Mouse (Mus musculus) spleen, postnatal 36 days (tissue): ENCODE results near the gene Fgl2.
"Not testable (repeated sequence)": the region's sequence is repeated elsewhere in the genome, so short reads cannot be mapped to it uniquely, and the experiment has no call there.

Experiments
- DNase-seq, 2 experiments: peaks; one replicate each; pipeline ENCODE4 v3.0.0; 2022; ENCODE audit warnings: low spot score in 2 of 2, mixed read lengths in 1 of 2

Gene Fgl2

GRCm38 (mm10) chr5:21372493-21373179 lies at the start of gene Fgl2:
Gene Fgl2, plus strand, starts transcription at chr5:21372642.
- peak; percentile 48 to 49 for DNase-seq

- peak; percentile 79 to 81 for DNase-seq
Observed at GRCm38 (mm10) chr5:21326494-21326893, 45.9 kb upstream of the Fgl2 start.

GRCm38 (mm10) chr5:21328560-21328959 lies 43.9 kb upstream of the Fgl2 start:
- DNase-seq: no peak

GRCm38 (mm10) chr5:21329672-21330665 lies 42.5 kb upstream of the Fgl2 start:
- DNase-seq: no peak

GRCm38 (mm10) chr5:21331656-21332055 lies 40.8 kb upstream of the Fgl2 start:
- no peak for DNase-seq

GRCm38 (mm10) chr5:21332119-21332518 lies 40.3 kb upstream of the Fgl2 start:
- no peak for DNase-seq

DNA sequence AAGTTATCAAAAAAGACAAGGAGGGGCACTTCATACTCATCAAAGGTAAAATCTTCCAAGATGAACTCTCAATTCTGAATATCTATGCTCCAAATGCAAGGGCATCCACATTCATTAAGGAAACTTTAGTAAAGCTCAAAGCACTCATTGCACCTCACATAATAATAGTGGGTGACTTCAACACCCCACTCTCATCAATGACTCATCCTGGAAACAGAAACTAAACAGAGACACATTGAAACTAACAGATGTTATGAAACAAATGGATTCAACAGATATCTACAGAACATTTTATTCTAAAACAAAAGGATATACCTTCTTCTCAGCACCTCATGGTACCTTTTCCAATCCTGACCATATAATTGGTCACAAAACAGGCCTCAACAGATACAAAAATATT lies 30.2 kb upstream of the Fgl2 start:
- DNase-seq: not testable (repeated sequence)

DNA sequence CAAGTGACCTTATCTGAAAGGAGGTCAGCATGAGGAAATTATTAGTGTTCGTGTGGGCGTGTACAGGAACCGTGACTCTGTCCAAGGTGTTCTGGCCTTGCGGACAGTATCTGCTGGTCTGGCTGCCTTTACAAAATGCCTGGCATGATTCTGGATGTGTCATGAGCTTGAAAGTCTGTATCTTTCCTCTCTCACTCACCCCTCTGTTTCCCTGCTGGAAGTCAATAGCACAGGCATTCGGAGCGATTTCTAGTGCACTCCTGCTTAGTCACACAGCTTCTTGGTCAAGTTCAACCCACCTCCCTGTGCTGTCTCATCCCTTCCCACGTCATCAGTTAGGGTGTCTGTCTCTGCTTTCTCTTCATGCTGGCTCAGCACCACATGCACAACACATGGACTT lies 24.1 kb upstream of the Fgl2 start:
- DNase-seq: no peak

DNA sequence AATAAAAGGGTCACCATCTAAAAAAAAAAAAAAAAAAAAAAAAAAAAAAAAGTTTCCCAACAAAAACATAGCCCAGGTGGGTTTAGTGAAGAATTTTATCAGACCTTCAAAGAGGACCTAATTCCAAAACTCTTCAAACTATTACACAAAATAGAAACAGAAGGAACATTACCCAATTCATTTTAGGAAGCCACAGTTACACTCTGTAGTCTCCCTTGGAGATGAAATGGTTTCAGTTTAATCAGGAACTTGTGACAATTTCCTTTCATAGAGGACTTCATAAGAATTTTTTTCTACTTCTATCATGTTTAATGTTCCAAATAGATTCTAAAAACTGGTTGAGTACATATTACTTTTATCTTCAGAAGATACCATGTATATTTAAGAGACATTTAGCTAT lies 20.8 kb upstream of the Fgl2 start:
- no peak for DNase-seq

- no peak for DNase-seq
Observed at GRCm38 (mm10) chr5:21358648-21359047, 13.8 kb upstream of the Fgl2 start.

DNA sequence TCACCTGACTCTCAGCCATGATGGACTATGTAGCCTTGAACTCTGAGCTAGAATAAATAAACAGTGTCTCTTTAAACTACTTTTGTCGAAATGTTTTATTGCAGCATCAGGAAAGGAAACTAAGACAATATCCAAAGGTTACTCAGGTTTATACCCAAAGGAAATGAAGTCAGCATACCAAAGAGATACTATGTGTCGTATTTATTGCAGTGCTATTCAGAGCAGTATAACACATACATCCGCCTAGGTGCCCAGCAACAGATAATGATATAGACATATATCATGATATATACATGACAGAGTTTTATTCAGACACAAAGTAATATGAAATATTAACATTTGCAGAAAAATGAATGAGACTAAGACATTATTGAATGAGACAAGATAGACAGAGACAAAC lies 9.1 kb upstream of the Fgl2 start:
- DNase-seq: no peak

- no peak for DNase-seq
Observed at GRCm38 (mm10) chr5:21366338-21367053, 5.9 kb upstream of the Fgl2 start.

DNA sequence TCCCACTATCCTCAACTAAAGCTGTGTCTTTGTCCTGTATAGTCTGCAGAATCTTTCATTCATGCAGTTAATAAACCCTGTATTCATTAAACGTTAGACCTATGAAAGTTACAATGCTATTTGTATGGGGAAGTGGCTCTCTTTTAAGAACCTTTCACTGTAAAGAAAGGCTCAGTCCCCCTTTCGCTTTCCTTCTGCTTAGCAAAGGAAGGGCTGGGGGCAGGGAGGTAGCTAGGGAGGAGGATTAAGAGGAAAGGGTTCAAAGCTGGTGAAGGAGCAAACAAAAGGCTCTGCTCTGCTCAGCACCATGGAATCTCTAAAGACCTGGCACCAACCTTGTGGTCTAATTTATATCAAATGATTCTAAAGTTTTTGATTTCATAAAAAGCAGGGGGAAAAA lies 4.9 kb upstream of the Fgl2 start:
- no peak for DNase-seq

DNA sequence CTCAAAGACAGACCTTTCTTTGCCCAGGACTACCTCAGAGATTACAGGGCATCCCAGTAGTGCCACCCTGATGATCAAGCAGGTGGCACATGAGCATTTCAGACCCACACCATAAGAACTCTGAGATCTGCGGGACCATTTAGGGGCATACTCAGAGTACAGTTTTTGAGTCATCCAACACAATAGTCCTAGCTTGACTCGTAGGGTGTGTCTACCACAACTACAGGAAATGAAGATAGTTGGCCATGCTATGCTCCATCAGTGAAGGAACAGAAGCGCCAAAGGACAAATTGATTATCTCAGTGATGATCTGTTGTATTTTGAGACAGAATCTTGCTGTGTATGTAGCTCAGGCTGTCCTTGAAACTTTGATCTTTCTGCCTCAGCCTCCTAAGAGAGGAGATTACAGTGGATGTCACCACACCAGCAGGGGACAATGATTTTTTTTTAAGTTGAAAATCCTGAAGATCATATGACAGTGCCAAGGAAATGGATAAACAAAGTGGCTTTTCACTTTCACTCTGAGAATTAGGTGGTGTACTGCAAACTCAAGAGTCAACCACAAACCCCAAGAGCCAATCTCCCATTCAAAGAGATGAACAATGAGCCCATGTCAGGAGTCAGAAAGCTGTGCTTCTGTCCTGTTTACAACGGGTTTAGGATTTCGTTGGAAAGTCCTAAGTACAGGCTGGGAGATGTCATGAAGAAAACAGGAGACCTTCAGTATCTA lies 2.1 kb upstream of the Fgl2 start:
- no peak for DNase-seq

DNA sequence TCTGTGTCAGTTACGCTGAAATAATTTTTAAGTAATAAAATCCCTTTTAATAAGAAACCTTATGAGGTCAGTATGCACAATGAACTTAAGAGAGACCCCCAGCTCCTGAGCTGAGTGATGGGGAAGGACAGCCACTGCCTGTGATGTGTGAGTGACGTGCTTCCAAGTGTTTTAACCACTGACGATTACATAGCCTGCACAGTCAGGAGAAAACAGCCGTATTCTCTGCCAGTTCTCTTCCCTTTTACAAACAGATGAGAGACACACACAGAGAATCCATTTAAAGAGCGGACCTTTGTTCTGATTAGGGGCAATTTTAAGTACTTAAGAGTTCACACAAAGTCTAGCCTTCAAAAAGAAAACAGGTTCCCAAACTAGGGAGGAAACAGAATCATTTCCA lies 522 bp upstream of the Fgl2 start:
- DNase-seq: no peak

DNA sequence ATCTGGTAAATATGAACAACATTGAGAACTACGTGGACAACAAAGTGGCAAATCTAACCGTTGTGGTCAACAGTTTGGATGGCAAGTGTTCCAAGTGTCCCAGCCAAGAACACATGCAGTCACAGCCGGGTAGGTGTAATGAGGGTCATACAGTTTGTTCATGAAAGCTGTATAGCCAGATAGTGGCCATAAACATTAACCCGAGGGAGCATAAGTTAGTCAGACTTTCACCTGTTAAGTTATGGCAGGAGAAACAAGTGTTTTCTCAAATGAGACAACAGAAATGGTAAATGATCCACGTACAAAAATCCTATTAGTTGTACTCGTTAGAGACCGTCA lies 707 bp downstream of the Fgl2 start:
- DNase-seq: no peak

- DNase-seq: no peak
Observed at GRCm38 (mm10) chr5:21376935-21377334, 4.5 kb downstream of the Fgl2 start.

DNA sequence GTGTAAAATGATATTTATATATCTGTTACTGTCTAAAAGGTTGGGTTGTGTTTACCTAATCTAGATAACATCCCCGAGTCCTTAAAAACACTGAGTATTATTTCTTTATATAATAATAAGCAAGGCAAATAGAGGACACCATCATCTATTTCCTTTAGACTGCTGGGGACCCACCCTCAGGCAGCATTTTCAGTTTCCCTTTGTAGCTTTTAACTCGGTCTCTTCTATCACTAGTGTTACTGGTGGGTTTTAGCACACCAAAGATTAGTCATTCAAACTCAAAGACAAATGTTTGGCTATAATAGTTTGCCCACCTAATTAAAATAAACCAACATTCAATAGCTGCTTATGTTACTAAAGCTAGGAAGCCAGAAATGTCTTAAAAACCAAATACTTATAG lies 6.0 kb downstream of the Fgl2 start:
- DNase-seq: no peak

GRCm38 (mm10) chr5:21381986-21382385 lies 9.5 kb downstream of the Fgl2 start:
- DNase-seq: no peak

- DNase-seq: no peak
Observed at GRCm38 (mm10) chr5:21382678-21383077, 10.2 kb downstream of the Fgl2 start.

DNA sequence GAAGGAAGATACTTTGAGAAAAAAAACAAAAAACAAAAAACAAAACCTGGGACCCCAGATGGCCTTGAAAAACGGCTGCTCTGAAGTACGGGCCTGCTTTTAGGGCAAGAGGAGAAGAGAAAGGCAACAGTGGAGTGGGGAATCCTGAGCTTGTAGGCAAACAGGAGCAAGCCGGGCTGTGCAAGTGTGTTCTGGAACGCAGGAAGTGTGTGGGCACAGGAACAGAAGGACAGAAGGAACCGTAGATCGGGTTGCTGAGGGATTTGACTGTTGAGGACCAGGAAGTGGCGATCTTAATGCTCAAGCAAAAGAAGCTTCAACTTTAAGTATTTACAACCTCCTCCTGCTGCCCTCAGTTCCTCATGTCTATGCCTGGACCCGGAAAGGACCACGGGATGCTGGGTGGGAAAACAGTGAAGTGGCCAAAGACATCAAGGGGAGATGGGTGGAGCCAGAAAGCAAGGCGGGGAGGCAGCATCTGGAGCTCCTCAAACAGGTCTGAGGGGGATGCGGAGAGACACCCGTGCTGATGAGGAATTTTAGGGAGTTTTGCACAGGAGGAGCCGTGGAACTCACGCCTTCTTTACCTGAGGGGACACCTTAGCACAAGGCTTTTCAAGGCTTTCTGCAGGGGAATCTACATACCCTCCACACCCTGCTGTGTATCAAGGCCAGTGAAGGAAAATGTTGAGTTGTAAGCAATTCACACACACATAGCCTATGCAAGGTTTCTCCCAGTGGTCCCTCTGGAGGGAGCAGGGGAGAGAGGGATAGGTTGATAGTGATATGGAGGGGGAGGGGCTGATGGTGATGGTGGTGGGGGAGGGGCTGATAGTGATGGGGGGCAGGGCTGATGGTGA lies 11.2 kb downstream of the Fgl2 start:
- DNase-seq: no peak
